Mouse (Mus musculus) MEL (cell line): ENCODE results near the gene Oxsr1. TPM values are rescaled to one million over a fixed set of nuclear protein-coding genes. Genes with fewer than 3 reads are reported as not detected.

Source experiments
- DNase-seq: peaks from one replicate; pipeline ENCODE4 v3.0.0; 2011; ENCODE audit warnings: low read depth, low spot score
- H3K27ac ChIP-seq: 2 replicates; pipeline ENCODE4 v1.5.1; 2012; ENCODE audit warnings: low read depth, mild to moderate bottlenecking, control low read depth, low read length, moderate library complexity; ENCODE audit not compliant: control insufficient read depth
- H3K27me3 ChIP-seq, 2 experiments: fragments of 150-350 bp in 1 of 2; sonication (generic) in 1 of 2; 2 replicates each; pipeline ENCODE4 v1.6.1; 2012; ENCODE audit warnings: low read length in 2 of 2, mild to moderate bottlenecking in 2 of 2, improper control_type of control experiment in 1 of 2, moderate library complexity in 1 of 2; ENCODE audit not compliant: insufficient read depth in 2 of 2, control insufficient read depth in 1 of 2
- H3K36me3 ChIP-seq, 2 experiments: 2 replicates each; pipeline ENCODE4 v1.6.1; 2012 to 2014; ENCODE audit warnings: low read length in 2 of 2, improper control_type of control experiment in 1 of 2, inconsistent platforms in 1 of 2, mild to moderate bottlenecking in 1 of 2; ENCODE audit not compliant: insufficient read depth in 2 of 2, control insufficient read depth in 1 of 2
- H3K4me1 ChIP-seq, 2 experiments: fragments of 150-350 bp in 1 of 2; sonication (generic) in 1 of 2; 2 replicates each; pipeline ENCODE4 v1.6.1; 2012; ENCODE audit warnings: low read length in 2 of 2, improper control_type of control experiment in 1 of 2, mild to moderate bottlenecking in 1 of 2; ENCODE audit not compliant: insufficient read depth in 2 of 2, control insufficient read depth in 1 of 2
- H3K4me3 ChIP-seq, 2 experiments: fragments of 150-350 bp in 1 of 2; sonication (generic) in 1 of 2; 2 replicates each; pipeline ENCODE4 v1.5.1; 2012; ENCODE audit warnings: low read depth in 2 of 2, low read length in 2 of 2, mild to moderate bottlenecking in 2 of 2, moderate library complexity in 2 of 2, control low read depth in 1 of 2, improper control_type of control experiment in 1 of 2; ENCODE audit not compliant: control insufficient read depth in 1 of 2, insufficient read depth in 1 of 2
- H3K79me2 ChIP-seq: 2 replicates; pipeline ENCODE4 v1.6.1; 2012; ENCODE audit warnings: mild to moderate bottlenecking, low read length, moderate library complexity; ENCODE audit not compliant: control insufficient read depth, poor library complexity, insufficient read depth
- H3K9ac ChIP-seq: 2 replicates; pipeline ENCODE4 v1.6.1; 2012; ENCODE audit warnings: low read depth, mild to moderate bottlenecking, control low read depth, low read length, moderate library complexity; ENCODE audit not compliant: control insufficient read depth, poor library complexity, severe bottlenecking
- H3K9me3 ChIP-seq: fragments of 150-350 bp; sonication (generic); replicated peaks from 2 replicates; pipeline ENCODE4 v1.6.1; 2012; ENCODE audit warnings: mild to moderate bottlenecking, low read length, improper control_type of control experiment, moderate library complexity; ENCODE audit not compliant: insufficient read depth
- CTCF ChIP-seq, 3 experiments: IDR thresholded peaks in 2 of 3; conservative IDR thresholded peaks in 1 of 3; 2 replicates each; pipeline ENCODE4 v1.5.1; 2011 to 2012; ENCODE audit warnings: low read length in 3 of 3, low read depth in 2 of 3, mild to moderate bottlenecking in 2 of 3, improper control_type of control experiment in 1 of 3, inconsistent platforms in 1 of 3, mixed read lengths in 1 of 3, moderate library complexity in 1 of 3; ENCODE audit not compliant: control insufficient read depth in 1 of 3, insufficient read depth in 1 of 3, poor library complexity in 1 of 3, severe bottlenecking in 1 of 3
- E2F4 ChIP-seq: IDR thresholded peaks from 2 replicates; pipeline ENCODE4 v1.6.1; 2011; ENCODE audit warnings: low read depth, low read length, improper control_type of control experiment, borderline replicate concordance
- EP300 ChIP-seq, 2 experiments: IDR thresholded peaks; 2 replicates each; pipeline ENCODE4 v1.6.1; 2011; ENCODE audit warnings: improper control_type of control experiment in 2 of 2, low read length in 2 of 2, low read depth in 1 of 2, mild to moderate bottlenecking in 1 of 2
- ETS1 ChIP-seq: IDR thresholded peaks from 2 replicates; pipeline ENCODE4 v1.6.1; 2012; ENCODE audit warnings: low read depth, mild to moderate bottlenecking, inconsistent platforms, low read length, improper control_type of control experiment, moderate library complexity
- NELFE ChIP-seq: IDR thresholded peaks from 2 replicates; pipeline ENCODE4 v1.6.1; 2011; ENCODE audit warnings: low read depth, low read length, improper control_type of control experiment
- NRF1 ChIP-seq: IDR thresholded peaks from 2 replicates; pipeline ENCODE4 v1.6.1; 2014; ENCODE audit warnings: low read depth, mild to moderate bottlenecking, inconsistent platforms, low read length, improper control_type of control experiment, moderate library complexity; ENCODE audit not compliant: poor library complexity, insufficient read depth, severe bottlenecking
- TBP ChIP-seq: IDR thresholded peaks from 2 replicates; pipeline ENCODE4 v1.8.0; 2011; ENCODE audit warnings: low read depth, low read length, improper control_type of control experiment
- TCF12 ChIP-seq: IDR thresholded peaks from 2 replicates; pipeline ENCODE4 v1.6.1; 2014; ENCODE audit warnings: low read depth, mild to moderate bottlenecking, inconsistent platforms, low read length, improper control_type of control experiment, moderate library complexity
- UBTF ChIP-seq: IDR thresholded peaks from 2 replicates; pipeline ENCODE4 v1.6.1; 2012; ENCODE audit warnings: low read depth, mild to moderate bottlenecking, inconsistent platforms, low read length, improper control_type of control experiment, moderate library complexity, borderline replicate concordance; ENCODE audit not compliant: insufficient read depth
- ZKSCAN1 ChIP-seq: IDR thresholded peaks from 2 replicates; pipeline ENCODE4 v1.6.1; 2012; ENCODE audit warnings: low read depth, mild to moderate bottlenecking, inconsistent platforms, low read length, improper control_type of control experiment, moderate library complexity
- polyA plus RNA-seq, 2 experiments: library from polyadenylated mRNA; stranded (reverse) in 1 of 2; unstranded in 1 of 2; fragments of >175 nt in 1 of 2; fragments of >200 nt in 1 of 2; gene quantifications; 2 replicates each; pipeline versions ENCODE4 v1.2.1 to v1.2.4; 2012; ENCODE audit warnings: low replicate concordance in 2 of 2, low read depth in 1 of 2; ENCODE audit not compliant: insufficient read length in 2 of 2, insufficient read depth in 1 of 2, missing spikeins in 1 of 2
- total RNA-seq: library from RNA; depleted of rRNA; stranded (reverse); fragments of 300-350 nt; gene quantifications from 2 replicates; pipeline ENCODE4 v1.2.3, GENCODE M21; 2012

Oxsr1 gene
- total and polyA plus RNA-seq, 3 experiments = 25.6 to 304 (median 37.6) TPM

DNA sequence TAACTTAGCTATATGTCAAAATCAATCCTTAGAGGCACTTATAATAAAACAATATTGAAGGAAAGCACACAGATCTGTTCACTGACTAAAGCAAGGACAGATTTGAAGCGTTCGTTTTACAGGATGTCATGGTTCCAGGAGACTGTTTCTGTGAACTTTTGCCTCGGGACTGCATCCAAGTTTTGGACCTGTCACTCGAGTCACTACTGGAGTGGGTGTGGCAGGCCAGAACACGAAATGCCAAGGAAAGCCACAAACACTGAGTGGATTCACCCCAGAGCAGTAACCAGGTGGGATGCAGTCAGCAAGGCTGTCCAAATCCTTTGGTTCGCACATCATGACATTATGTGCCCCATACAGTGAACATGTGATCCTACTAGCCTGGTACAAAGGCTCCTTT, 107.6 kb downstream of the Oxsr1 start:
- Histone ChIP-seq H3K36me3 (peaks cover 0 to 4% of the 10 kb centered on the region in 2 experiments; a peak in 1 of 4 replicates), H3K4me1 (peaks cover 0 to 4% of the 10 kb centered on the region in 2 experiments; a peak in 1 of 4 replicates), H3K27ac (no peak overlapping the region), H3K27me3 (no peaks in the 10 kb centered on the region), H3K4me3 (no peak overlapping the region), H3K9ac (no peak overlapping the region), H3K9me3 (no peaks in the 10 kb centered on the region), H3K79me2 (no peaks in the 10 kb centered on the region)
- TF ChIP-seq NRF1 (no peak), NELFE (no peak), ZKSCAN1 (no peak), CTCF (IDR thresholded peaks at IDR 0.05 in 2 of 3, conservative IDR thresholded peaks at IDR 0.05 in 1 of 3; ENCODE audit: control insufficient read depth in 1 of 3, insufficient read depth in 1 of 3, low read depth in 2 of 3, low read length in 3 of 3, poor library complexity in 1 of 3, severe bottlenecking in 1 of 3) (no peak)
- no peak for DNase-seq

GRCm38 (mm10) chr9:119212996-119213395, 109.2 kb downstream of the Oxsr1 start:
- Histone ChIP-seq H3K36me3 (no peaks in the 10 kb centered on the region), H3K9ac (no peak overlapping the region), H3K4me3 (no peak overlapping the region), H3K27ac (no peak overlapping the region), H3K79me2 (no peaks in the 10 kb centered on the region), H3K4me1 (no peaks in the 10 kb centered on the region), H3K9me3 (no peaks in the 10 kb centered on the region), H3K27me3 (no peaks in the 10 kb centered on the region)
- TF ChIP-seq UBTF (no peak), EP300 (IDR thresholded peaks at IDR 0.05; ENCODE audit: low read depth in 1 of 2, low read length in 2 of 2) (no peak), ETS1 (no peak), TCF12 (no peak), TBP (no peak)
- no peak for DNase-seq

DNA sequence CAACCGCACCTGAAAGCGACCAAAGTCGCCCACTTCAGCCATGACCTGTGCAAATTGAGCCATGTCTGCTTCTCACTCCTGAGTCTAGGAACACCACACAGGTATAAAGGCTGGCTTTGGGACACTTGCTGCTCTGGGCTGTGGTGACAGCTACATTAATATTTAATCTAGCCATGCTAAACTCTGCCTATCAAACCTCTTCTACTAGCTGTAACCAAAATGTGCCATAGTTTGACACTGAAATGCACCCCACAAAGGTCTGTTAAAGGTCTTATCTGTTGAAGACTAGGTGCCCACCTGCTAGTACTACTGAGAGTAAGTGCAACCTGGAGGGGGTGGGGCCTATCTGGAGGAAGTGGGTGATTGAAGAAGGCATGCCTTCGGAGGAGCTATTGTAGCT, 113.2 kb downstream of the Oxsr1 start, which contains the start of gene Slc22a13:
Gene Slc22a13, minus strand, starts transcription at position 101 of the 400 bp plus-strand sequence.
- no peak for TF ChIP-seq E2F4
- TF ChIP-seq, all 39 proteins: peak for 0
- Histone ChIP-seq H3K27me3 (no peaks in the 10 kb centered on the region), H3K9ac (no peak within 1 kb of the TSS), H3K9me3 (no peaks in the 10 kb centered on the region), H3K27ac (no peak within 1 kb of the TSS), H3K4me3 (no peak within 1 kb of the TSS), H3K36me3 (no peaks in the 10 kb centered on the region), H3K4me1 (no peaks in the 10 kb centered on the region; a peak in 1 of 4 replicates), H3K79me2 (no peaks in the 10 kb centered on the region)
- DNase-seq = no peak
